Comparison of ENCODE assay signal across 8 mouse cellular contexts in the genomic region with DNA sequence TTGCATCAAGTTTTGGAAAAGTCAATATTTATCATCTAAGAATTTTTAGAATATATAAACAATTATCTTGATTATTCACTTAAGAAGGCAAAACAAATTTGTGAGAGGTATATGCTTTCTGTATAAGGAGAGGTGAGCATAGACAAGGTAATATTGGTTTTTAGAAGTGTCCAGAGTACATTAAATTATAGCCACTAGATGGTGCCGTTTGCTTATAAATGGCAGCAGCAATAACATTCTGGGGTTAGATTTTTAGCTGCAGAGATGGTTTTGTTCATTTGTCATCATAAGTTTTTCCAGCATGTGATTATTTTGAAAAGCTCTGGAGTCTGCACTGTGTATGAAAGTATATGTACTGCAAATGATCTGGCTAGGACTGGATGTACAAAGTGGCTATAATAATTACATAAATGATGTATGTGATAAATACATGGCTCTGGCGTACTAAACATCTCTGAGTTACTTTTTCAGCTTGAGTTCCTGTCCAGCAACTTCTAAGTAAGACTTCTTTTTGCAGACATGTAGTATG.
A peak's percentile ranks its signal among the peaks of the same experiment; 100 is the strongest.
DNase-seq lines count a peak whose midpoint lies in the region; ATAC-seq lines count a peak whose summit lies in the region.

No protein-coding gene starts in this region.

- intact Hi-C loops in heart, postnatal 10 days (cut with DNase I) = no loop called here

- peak; percentile 76 for ATAC-seq in inflammation-experienced regulatory T-cells, adult 6 months

- DNase-seq in heart, postnatal 10 days = peak; percentile 13 to 37
- no peak for DNase-seq in heart, postnatal 4 days
- DNase-seq in A20 (ENCODE audit: low read depth, low spot score) (peak; percentile 61), ZHBTc4 (ENCODE audit: low read depth, low spot score) (peak; percentile 16)
- DNase-seq in testis, postnatal 14 days (ENCODE audit: low spot score) = no peak
- DNase-seq in spleen, adult 12 weeks (ENCODE audit: low spot score) = no peak
- DNase-seq in spleen, adult 18-20 months = no peak

Comparison
In these comparisons a context has a peak if more than half of its experiments do, and no peak if none do; other contexts are left out.
1. DNase-seq: peak in heart, postnatal 10 days (2 of 2), A20 (single experiment) and ZHBTc4 (single experiment); none in heart, postnatal 4 days (single experiment), testis, postnatal 14 days (single experiment), spleen, adult 12 weeks (single experiment) and spleen, adult 18-20 months (0 of 2).